Mouse (Mus musculus) left cerebral cortex, postnatal 4 days (tissue): ENCODE results near the gene Klhl10. TPM values are rescaled to one million over a fixed set of nuclear protein-coding genes. Genes with fewer than 3 reads are reported as not detected.

Experiments used
- DNase-seq: peaks from one replicate; pipeline ENCODE4 v3.0.0-alpha.2; 2022
- intact Hi-C: fragments of 180-260 bp; cut with DNase I; formaldehyde crosslinking; loops from one replicate; pipeline ENCODE4 v1.15.1; 2025
- total RNA-seq, 2 experiments: library from RNA; stranded (reverse); gene quantifications; 2 replicates each; pipeline ENCODE4 v1.2.3; 2021

Klhl10 gene
- total RNA-seq, 2 experiments from 2014 or later = 1.9 to 3.1 TPM

- DNase-seq = peak; percentile 82
- intact Hi-C loops = no loop called here
Observed at GRCm38 (mm10) chr11:100440691-100441522, 810 bp upstream of the Klhl10 start.

DNA sequence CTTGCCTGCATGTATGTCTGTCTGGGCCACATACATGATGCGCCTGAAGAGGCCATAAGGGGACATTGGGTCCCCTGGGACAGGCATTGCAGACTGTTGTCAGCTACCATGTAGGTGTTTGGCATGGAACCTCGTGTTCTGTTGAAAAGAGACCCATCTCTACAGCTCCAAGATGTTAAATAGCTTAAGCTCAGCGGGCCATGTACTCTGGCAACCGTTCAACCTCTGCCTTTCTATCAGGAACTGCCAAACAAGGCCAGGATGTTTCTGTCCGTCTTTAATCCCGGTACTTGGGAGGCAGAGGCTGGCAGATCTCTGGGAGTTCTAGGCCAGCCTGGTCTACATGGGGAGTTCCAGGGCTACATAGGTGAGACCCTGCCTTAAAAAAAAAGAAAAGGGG is 908 bp downstream of the Klhl10 start:
- intact Hi-C loops = no loop called here
- DNase-seq = peak; percentile 24

GRCm38 (mm10) chr11:100457247-100457646 is 15.5 kb downstream of the Klhl10 start:
- intact Hi-C loops = no loop called here
- DNase-seq = no peak

- intact Hi-C loops = no loop called here
- DNase-seq = no peak
Observed at GRCm38 (mm10) chr11:100457711-100458110, 16.0 kb downstream of the Klhl10 start.

DNA sequence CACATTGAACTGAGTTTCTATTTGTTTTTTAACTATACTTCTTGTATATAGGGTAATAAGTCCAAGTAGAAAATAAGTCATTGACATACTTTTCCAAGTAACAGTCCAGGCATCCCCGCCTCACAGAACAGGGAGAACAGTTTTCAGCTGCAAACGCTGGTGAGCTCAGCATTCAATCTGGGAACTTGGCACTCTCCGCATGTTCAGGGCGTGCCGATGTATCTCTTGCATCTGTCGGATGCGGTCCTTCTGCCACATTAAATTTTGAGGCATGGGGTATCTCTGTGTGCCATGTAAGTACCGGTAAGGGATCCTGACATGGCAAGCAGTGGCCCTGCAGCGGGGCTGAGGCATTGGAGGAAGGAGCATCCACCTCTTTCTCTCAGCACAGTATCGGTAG is 21.0 kb downstream of the Klhl10 start:
- intact Hi-C loops = no loop called here
- DNase-seq = peak; percentile 29

DNA sequence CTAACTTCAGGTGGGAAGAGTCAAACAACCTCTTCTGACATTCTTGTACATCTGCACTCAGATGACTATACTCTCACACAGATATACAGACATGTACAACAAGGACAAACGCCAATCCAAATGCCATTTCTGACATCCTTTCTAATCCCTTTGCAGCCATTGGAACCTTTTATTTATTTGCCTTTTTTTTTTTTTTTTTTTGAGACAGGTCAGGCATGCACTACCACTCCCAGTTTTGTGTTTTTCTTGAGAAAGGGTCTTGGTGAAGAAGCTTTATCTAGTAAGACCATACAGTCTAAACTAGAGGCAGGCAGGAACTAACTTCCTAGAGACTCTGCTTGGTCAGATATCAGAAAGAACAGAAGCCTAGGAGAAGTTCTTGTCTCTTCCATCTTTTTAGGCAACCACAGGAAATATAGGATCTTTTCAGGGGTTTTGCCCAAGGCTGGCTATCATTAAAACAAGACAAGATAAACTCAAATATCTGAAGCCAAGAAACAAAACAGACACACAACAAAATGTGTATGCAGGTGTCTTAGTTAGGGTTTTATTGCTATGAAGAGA is 23.6 kb downstream of the Klhl10 start:
- DNase-seq = no peak
- intact Hi-C loops = no loop called here

- intact Hi-C loops = no loop called here
- no peak for DNase-seq
Observed at GRCm38 (mm10) chr11:100465833-100466232, 24.1 kb downstream of the Klhl10 start.

- DNase-seq = no peak
- intact Hi-C loops = loop anchor here (5.0 kb wide), 2 partner anchors 44 to 109 kb away; no protein-coding TSS in a partner anchor
Observed at GRCm38 (mm10) chr11:100471352-100472196, 29.9 kb downstream of the Klhl10 start.

DNA sequence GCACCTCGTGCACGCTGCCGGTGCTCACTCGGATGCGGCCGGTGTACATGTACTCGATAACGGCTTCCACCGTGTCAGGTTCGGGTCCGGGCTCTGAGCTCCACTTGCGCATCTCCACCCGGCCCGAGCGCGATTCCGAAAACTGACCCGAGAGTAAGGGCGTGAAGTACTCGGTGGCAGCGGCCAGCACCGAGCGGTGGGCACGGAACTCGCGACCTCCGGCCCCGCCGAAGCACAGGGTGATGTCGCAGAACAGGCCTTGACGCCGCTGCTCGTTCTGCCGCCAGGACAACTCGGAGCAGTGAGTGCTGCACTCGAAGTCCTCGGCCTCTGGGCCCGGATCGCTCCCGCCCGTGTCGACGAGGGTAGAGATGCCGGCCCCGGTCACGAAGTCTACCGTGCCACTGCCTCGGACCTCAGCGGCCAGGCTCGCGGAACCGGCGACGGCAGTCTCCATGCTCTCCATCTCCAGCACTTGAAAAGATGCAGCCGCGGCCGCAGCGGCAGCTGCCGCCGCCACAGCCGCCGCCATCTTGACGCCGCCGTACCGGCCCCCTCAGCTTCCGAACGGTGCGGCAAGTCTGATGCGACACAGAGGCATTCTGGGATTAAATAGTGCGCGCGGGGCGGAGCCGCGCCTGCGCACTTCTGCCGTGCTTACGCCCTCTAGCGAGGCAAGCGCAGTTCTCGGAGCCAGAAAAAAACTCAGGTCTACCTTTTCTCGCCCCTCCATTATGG is 30.6 kb downstream of the Klhl10 start, which contains the start of gene Klhl11:
Gene Klhl11, minus strand, starts transcription at position 545 of the 738 bp plus-strand sequence.
- peak; percentile 91 for DNase-seq
- intact Hi-C loops = loop anchor here (5.0 kb wide), 2 partner anchors 45 to 110 kb away; no protein-coding TSS in a partner anchor

DNA sequence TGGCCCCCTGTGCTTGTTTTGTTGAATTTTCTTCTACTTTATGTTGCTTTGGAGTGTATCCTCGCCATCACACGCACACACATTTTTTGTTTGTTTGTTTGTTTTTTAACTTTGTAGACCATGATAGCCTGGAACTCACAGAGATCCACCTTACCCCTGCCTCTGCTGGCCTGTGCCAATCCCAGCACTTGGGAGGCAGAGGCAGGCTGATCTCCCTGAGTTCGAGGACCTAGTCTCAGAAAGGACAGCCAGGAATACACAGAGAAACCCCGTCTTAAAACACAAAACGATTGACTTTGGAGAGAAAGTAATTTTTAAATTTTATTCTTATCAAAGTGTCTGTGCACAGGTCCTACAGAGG is 31.2 kb downstream of the Klhl10 start:
- DNase-seq = no peak
- intact Hi-C loops = loop anchor here (5.0 kb wide), 2 partner anchors 46 to 111 kb away; no protein-coding TSS in a partner anchor

GRCm38 (mm10) chr11:100476281-100476680 is 34.6 kb downstream of the Klhl10 start:
- intact Hi-C loops = no loop called here
- DNase-seq = no peak

GRCm38 (mm10) chr11:100479152-100479551 is 37.4 kb downstream of the Klhl10 start:
- no peak for DNase-seq
- intact Hi-C loops = no loop called here

GRCm38 (mm10) chr11:100484461-100484860 is 42.7 kb downstream of the Klhl10 start:
- intact Hi-C loops = no loop called here

GRCm38 (mm10) chr11:100485801-100486538 is 44.3 kb downstream of the Klhl10 start:
- intact Hi-C loops = no loop called here
- DNase-seq = peak; percentile 34

More at GRCm38 (mm10) chr11:100484461-100484860, 42.7 kb downstream of the Klhl10 start:
- no peak for DNase-seq

GRCm38 (mm10) chr11:100490951-100491350 is 49.2 kb downstream of the Klhl10 start:
- DNase-seq = no peak
- intact Hi-C loops = no loop called here

- no peak for DNase-seq
- intact Hi-C loops = no loop called here
Observed at GRCm38 (mm10) chr11:100493771-100494170, 52.1 kb downstream of the Klhl10 start.

DNA sequence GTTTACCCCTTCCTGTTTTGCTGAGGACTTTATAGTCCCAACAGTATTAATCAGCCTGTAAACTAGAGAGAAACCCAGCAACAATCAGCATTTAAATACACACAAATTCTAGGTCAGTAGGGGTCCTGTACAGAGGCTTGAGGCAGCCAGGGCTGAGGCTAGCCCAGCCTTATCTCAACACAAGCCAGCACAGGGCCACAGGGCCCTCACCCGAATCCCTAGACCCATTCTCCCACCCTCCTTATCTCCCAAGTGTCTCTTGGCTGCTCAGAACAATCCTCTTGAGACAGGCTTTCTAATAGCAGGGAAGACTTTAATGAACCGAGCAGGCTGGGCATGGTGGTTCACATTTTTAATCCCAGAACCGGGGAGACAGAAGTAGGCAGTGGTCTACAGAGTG is 58.5 kb downstream of the Klhl10 start:
- no peak for DNase-seq
- intact Hi-C loops = no loop called here

DNA sequence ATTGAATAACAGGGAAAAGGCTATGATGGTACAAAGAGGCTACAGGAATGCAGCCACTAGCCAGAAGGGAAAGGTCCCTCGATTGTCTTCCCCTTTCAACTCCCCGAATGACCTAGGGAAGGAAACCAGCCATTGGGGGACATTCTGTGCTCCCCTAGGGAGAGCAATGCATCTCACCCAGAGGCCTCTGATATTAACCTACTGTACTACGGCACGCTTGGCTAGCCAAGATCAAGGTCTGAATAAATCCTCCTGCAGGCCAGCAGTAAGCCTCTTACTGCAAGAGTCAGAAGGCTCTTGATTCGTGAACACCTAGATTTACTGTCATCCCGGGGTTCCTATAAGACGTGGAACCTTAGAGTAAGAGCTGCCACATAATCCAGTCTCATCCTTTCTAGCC is 58.9 kb downstream of the Klhl10 start:
- intact Hi-C loops = no loop called here
- no peak for DNase-seq

DNA sequence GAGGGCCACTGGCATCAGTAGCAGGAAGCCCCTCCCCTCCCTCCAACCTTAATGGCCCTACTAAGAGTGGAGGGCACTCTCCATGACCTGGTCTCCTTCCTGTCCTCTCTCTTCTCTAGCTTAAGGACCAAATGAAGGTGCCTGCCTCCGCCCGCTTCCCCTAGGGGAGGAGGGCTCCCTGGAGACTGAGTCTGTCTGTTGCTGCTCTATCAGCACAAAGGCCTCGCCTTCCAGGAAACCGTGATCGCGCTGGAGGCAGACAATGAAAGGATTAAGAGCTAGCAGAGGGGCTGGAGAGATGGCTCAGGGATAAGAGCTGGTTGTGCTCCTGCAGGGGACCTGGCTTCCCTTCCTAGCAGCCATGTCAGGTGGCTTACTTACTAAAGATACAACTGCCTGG is 59.6 kb downstream of the Klhl10 start:
- intact Hi-C loops = no loop called here
- DNase-seq = no peak
